ENCODE assay signal across 26 mouse cellular contexts in genomic region chr16:90946977-90947376, GRCm38 (mm10). TPM values are rescaled to one million over a fixed set of nuclear protein-coding genes. Genes with fewer than 3 reads are reported as not detected.
DNase-seq lines count a peak whose midpoint lies in the region; ATAC-seq lines count a peak whose summit lies in the region.
"Had no signal": no experiment of that assay in that cellular context is flagged by ENCODE, and none has a peak within 500 bp of the region (broad histone marks: within the 10 kb centered on the region; RNA-seq: fewer than 3 reads in every experiment).

No protein-coding gene starts in this region.

- H3K4me2 ChIP-seq in kidney, embryonic 14.5 days (replicated peaks; ENCODE audit: low read depth, low read length) = no peak overlapping the region
- no peak overlapping the region for H3K4me2 ChIP-seq in hindbrain, embryonic 12.5 days (replicated peaks)
- H3K4me2 ChIP-seq: embryonic facial prominence, embryonic 13.5 days; forebrain, embryonic 12.5 days; forebrain, embryonic 15.5 days; heart, embryonic 12.5 days; heart, embryonic 15.5 days; hindbrain, embryonic 13.5 days had no signal

- 53% methylated on average over 8 of the region's 8 CpGs for WGBS in kidney, embryonic 14.5 days
- 88% methylated on average over 8 of the region's 8 CpGs for WGBS in hindbrain, embryonic 12.5 days

- H3K9ac ChIP-seq in kidney, embryonic 14.5 days (ENCODE audit: low read depth, low read length) = no peak overlapping the region
- H3K9ac ChIP-seq in hindbrain, embryonic 12.5 days = no peak overlapping the region
- H3K9ac ChIP-seq: embryonic facial prominence, embryonic 13.5 days; forebrain, embryonic 12.5 days; forebrain, embryonic 15.5 days; heart, embryonic 12.5 days; heart, embryonic 15.5 days; hindbrain, embryonic 13.5 days had no signal

- no peaks in the 10 kb centered on the region for H3K4me1 ChIP-seq in kidney, embryonic 14.5 days (ENCODE audit: control insufficient read depth, insufficient read depth, low read length)
- H3K4me1 ChIP-seq in hindbrain, embryonic 12.5 days = no peaks in the 10 kb centered on the region
- H3K4me1 ChIP-seq: embryonic facial prominence, embryonic 13.5 days; forebrain, embryonic 12.5 days; forebrain, embryonic 15.5 days; heart, embryonic 15.5 days; hindbrain, embryonic 13.5 days had no signal

- no peak overlapping the region for H3K4me3 ChIP-seq in kidney, embryonic 14.5 days (ENCODE audit: low read length)
- H3K4me3 ChIP-seq in hindbrain, embryonic 12.5 days = no peak overlapping the region
- H3K4me3 ChIP-seq: embryonic facial prominence, embryonic 13.5 days; erythroblast, embryonic 14.5 days; forebrain, embryonic 12.5 days; forebrain, embryonic 15.5 days; heart, embryonic 12.5 days; heart, embryonic 15.5 days; hindbrain, embryonic 13.5 days had no signal

- ATAC-seq in kidney, embryonic 14.5 days (ENCODE audit: low FRiP score, low TSS enrichment) = 0 out of 2 replicates have a peak, but pooled peaks have one; percentile 57
- 0 out of 2 replicates have a peak, but pooled peaks have one; percentile 34 for ATAC-seq in monocyte, adult 5-6 weeks (replicated peaks; ENCODE audit: insufficient number of reproducible peaks, low FRiP score, low TSS enrichment, poor library complexity, severe bottlenecking)
- no peak for ATAC-seq in hindbrain, embryonic 12.5 days (ENCODE audit: low FRiP score)
- ATAC-seq: forebrain, embryonic 15.5 days; hindbrain, embryonic 16.5 days had no signal

- no peaks in the 10 kb centered on the region for H3K9me3 ChIP-seq in kidney, embryonic 14.5 days (ENCODE audit: control insufficient read depth, low read length)
- no peaks in the 10 kb centered on the region for H3K9me3 ChIP-seq in hindbrain, embryonic 12.5 days (replicated peaks)
- H3K9me3 ChIP-seq: embryonic facial prominence, embryonic 13.5 days; forebrain, embryonic 12.5 days; forebrain, embryonic 15.5 days; G1E; heart, embryonic 12.5 days; heart, embryonic 15.5 days; hindbrain, embryonic 13.5 days had no signal

- no peak overlapping the region for H3K27ac ChIP-seq in kidney, embryonic 14.5 days (ENCODE audit: low read depth, low read length)
- no peak overlapping the region for H3K27ac ChIP-seq in hindbrain, embryonic 12.5 days
- H3K27ac ChIP-seq: embryonic facial prominence, embryonic 13.5 days; forebrain, embryonic 12.5 days; forebrain, embryonic 15.5 days; heart, embryonic 15.5 days; hindbrain, embryonic 13.5 days had no signal

- intact Hi-C loops in heart, postnatal 10 days (cut with DNase I) = no loop called here

- peaks cover 15% of the 10 kb centered on the region; the same call in 1 of the 2 replicates for H3K36me3 ChIP-seq in kidney, embryonic 14.5 days (ENCODE audit: control insufficient read depth, insufficient read depth, low read length)
- peaks cover 54% of the 10 kb centered on the region for H3K36me3 ChIP-seq in hindbrain, embryonic 12.5 days

- DNase-seq in heart, adult 11 months = peak; percentile 77
- no peak for DNase-seq in heart, postnatal 10 days
- DNase-seq in kidney, adult 9 months = no peak
- DNase-seq in 416B (ENCODE audit: low read depth) = peak; percentile 29
- DNase-seq: adrenal gland, adult 2 months; adrenal gland, postnatal 14 days; B cell, adult 2 months; cerebellum, adult 11 months; cerebellum, adult 2 months; cerebellum, adult 9-11 months; cerebellum, postnatal 25 days; gastrocnemius, postnatal 10 days; gastrocnemius, postnatal 36 days had no signal

- no peaks in the 10 kb centered on the region for H3K27me3 ChIP-seq in kidney, embryonic 14.5 days (ENCODE audit: control insufficient read depth, insufficient read depth, low read length)
- no peaks in the 10 kb centered on the region for H3K27me3 ChIP-seq in hindbrain, embryonic 12.5 days
- H3K27me3 ChIP-seq: CH12.LX; embryonic facial prominence, embryonic 13.5 days; forebrain, embryonic 12.5 days; forebrain, embryonic 15.5 days; heart, embryonic 12.5 days; heart, embryonic 15.5 days; hindbrain, embryonic 13.5 days had no signal

RNA-seq across cellular contexts. Expression of gene Cfap298, which starts 12.1 kb away (rescaled TPM):
- 10 to 100 TPM; 29.3 to 34.5 TPM for total RNA-seq in heart, postnatal 10 days (2021)
- 47.7 and 50.7 TPM in 2 replicates for polyA plus RNA-seq in kidney, embryonic 14.5 days (2014; fragmentation: Nextera tagmentation; extraction: Ambion mirVana)
- 10.7 to 19.1 TPM (median 18.3 TPM) in 3 replicates for total RNA-seq in monocyte, adult 5-6 weeks (2017)
- 46.8 and 49.8 TPM in 2 replicates for polyA plus RNA-seq in hindbrain, embryonic 12.5 days (2016; fragmentation: Nextera tagmentation; extraction: Ambion mirVana)

Comparison
In these comparisons a context has a peak if more than half of its experiments do, and no peak if none do; other contexts are left out.
1. DNase-seq: peak in heart, adult 11 months (single experiment) and 416B (single experiment); none in heart, postnatal 10 days (0 of 2) and kidney, adult 9 months (single experiment).